Mouse (Mus musculus): Measurements from ENCODE around the gene Clcn3. TPM values are rescaled to one million over a fixed set of nuclear protein-coding genes. Genes with fewer than 3 reads are reported as not detected.

Gene Clcn3
- polyA plus RNA-seq, 1 experiment, result 3.7 TPM

DNA sequence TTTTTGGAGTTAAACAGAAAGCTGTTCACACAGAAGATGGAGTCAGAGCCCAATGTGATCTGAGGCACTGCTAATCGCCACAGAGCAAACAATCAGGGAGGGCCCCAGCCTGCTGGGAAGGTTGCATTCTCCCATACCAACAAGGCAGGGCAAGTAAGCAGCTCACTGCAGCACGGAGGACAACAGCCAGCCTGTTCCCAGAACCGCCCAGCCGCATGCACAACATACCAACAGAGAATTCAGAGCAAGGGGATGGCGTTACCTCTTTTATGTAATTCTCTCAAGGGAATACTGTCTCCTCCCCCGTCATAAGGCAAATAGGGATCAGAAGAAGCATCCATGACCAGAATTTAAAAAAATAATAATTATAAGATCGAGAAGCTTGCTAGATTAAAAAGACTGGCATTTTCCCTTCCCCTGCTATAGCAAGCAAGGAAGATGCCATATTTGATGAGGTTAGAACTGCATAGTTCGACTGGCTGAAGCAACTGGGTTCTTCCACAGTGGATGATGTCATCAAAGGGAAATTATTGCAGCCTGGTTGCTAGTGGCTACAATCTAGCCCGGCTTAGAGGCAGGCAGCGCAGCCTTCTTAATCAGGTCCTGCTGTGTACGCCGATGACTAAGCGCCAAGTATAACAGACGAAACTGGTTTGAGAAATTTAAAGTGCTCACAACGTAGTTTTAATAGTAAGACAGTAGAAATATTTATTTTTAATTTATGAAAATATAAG, 28.7 kb downstream of the Clcn3 start:
- Histone ChIP-seq H3K9me3 (no peaks in the 10 kb centered on the region), H3K36me3 (replicated peaks; ENCODE audit: low read length) (peaks cover 3% of the 10 kb centered on the region), H3K27me3 (replicated peaks) (no peaks in the 10 kb centered on the region), H3K4me1 (peaks cover 59% of the 10 kb centered on the region), H3K4me3 (replicated peaks) (peak overlapping the region; percentile 96)
- TF ChIP-seq GATA1 (IDR thresholded peaks at IDR 0.05; ENCODE audit: borderline replicate concordance, low read length), result peak; percentile 99
- TF ChIP-seq FLI1 (IDR thresholded peaks at IDR 0.05; ENCODE audit: low read length), result no peak

DNA sequence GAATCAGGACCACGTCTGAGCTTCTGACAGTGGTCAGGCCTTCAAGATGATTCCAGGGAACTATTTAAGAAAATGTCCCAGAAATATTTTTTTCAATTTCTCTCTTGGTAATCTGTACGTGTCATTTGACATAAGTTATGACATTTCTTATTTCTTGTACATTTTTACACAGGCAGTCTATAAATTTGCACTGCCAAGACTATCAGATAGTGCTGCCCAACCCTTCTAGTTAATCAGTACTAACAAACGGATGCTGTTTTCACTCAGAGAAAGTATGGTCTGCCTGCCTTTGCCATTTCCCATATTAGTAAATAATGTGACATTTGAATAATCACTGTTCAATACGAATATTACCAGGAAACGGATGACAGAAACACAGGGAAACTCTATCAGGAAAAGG, 30.3 kb downstream of the Clcn3 start:
- Histone ChIP-seq H3K9me3 (no peaks in the 10 kb centered on the region), H3K4me1 (peaks cover 55% of the 10 kb centered on the region), H3K4me3 (replicated peaks) (peak overlapping the region; percentile 83), H3K36me3 (replicated peaks; ENCODE audit: low read length) (peaks cover 3% of the 10 kb centered on the region), H3K27me3 (replicated peaks) (no peaks in the 10 kb centered on the region)
- no peak for TF ChIP-seq GATA1 (IDR thresholded peaks at IDR 0.05; ENCODE audit: borderline replicate concordance, low read length)

DNA sequence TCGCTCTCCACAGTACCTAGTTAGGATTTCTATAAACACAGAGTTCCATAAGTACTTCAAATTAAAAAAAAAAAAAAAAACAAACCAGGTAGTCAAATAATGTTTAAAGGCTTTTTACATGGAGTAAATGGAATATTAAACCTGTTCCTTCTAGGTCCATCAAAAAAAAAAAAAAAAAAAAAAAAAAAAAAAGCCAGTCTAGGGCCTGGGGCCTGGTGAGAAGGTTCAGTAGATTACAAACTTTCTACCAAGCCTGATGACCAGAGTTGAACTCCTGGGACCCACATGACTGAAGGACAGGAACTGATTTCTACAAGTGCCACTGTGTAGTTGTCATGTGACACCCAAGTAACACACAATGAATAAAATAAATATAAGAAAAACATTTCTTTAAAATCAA, 31.3 kb downstream of the Clcn3 start:
- peaks cover 44% of the 10 kb centered on the region for H3K4me1 ChIP-seq
- no peak overlapping the region for H3K4me3 ChIP-seq (replicated peaks)
- H3K36me3 ChIP-seq (replicated peaks; ENCODE audit: low read length), result peaks cover 3% of the 10 kb centered on the region
- no peaks in the 10 kb centered on the region for H3K27me3 ChIP-seq (replicated peaks)
- TF ChIP-seq GATA1 (IDR thresholded peaks at IDR 0.05; ENCODE audit: borderline replicate concordance, low read length) (no peak), FLI1 (IDR thresholded peaks at IDR 0.05; ENCODE audit: low read length) (no peak)
- H3K9me3 ChIP-seq, result no peaks in the 10 kb centered on the region

DNA sequence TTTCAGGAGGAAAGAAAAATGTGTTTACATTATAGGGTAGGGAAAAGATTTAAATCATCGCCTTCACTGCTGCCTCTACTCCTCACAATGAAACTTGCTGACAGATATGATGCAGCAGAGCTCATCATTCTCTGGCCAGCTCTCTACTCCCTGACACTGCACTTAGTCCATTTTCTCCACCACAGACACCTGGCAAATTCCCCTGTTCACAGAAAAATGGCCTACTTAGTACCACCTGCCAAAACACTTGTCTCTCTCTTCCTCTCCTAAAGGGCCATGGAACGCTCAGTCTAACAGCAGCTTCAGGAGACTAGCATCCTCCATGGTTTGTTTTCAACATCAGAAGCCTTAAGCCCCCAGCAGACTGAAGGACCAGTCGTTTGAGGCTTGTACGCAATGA, 31.8 kb downstream of the Clcn3 start:
- Histone ChIP-seq H3K4me3 (replicated peaks) (peak overlapping the region; percentile 18), H3K4me1 (peaks cover 40% of the 10 kb centered on the region), H3K9me3 (no peaks in the 10 kb centered on the region), H3K27me3 (replicated peaks) (no peaks in the 10 kb centered on the region), H3K36me3 (replicated peaks; ENCODE audit: low read length) (peaks cover 3% of the 10 kb centered on the region)
- TF ChIP-seq GATA1 (IDR thresholded peaks at IDR 0.05; ENCODE audit: borderline replicate concordance, low read length) (no peak), FLI1 (IDR thresholded peaks at IDR 0.05; ENCODE audit: low read length) (no peak)

DNA sequence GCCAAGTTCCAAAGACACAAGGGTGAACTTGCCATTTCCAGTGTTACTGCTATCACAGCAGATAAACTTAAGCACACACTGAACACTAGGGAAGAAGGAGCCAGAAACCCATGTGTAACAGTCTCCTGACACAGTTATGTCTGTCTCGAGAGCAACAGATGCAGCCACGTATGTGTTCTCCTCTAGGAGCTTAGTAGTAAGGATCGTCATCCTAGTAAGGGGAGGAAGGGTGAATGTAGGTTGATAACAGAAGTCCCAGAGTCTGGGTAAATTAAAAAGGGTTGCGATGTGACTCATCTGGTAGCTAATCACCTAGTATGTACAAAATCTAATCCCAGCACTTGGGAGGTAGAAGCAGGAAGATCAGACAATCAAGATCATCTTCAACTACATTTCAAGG, 33.2 kb downstream of the Clcn3 start:
- Histone ChIP-seq H3K36me3 (replicated peaks; ENCODE audit: low read length) (peaks cover 6% of the 10 kb centered on the region), H3K9me3 (no peaks in the 10 kb centered on the region), H3K27me3 (replicated peaks) (no peaks in the 10 kb centered on the region), H3K4me3 (replicated peaks) (no peak overlapping the region), H3K4me1 (peaks cover 40% of the 10 kb centered on the region)
- TF ChIP-seq FLI1 (IDR thresholded peaks at IDR 0.05; ENCODE audit: low read length) (no peak), GATA1 (IDR thresholded peaks at IDR 0.05; ENCODE audit: borderline replicate concordance, low read length) (no peak)

DNA sequence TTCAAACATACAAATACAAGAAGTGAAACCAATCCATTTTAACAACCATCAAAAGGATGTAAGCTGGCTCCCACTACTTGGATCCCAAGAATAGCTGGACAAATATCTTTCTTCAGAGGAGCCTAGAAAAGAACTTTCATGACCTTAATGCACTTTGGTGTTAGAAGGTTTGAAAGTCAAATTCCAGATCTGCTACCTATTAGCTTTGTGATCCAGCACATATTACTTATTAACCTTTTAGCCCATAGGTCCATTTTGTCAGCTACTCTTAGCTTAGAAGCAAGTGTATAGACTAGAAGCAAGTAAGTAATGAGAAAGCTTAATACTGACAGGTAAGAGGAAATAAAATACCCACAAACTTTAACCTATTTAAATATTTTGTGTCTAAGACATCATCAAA, 35.6 kb downstream of the Clcn3 start:
- Histone ChIP-seq H3K36me3 (replicated peaks; ENCODE audit: low read length) (peaks cover 9% of the 10 kb centered on the region), H3K27me3 (replicated peaks) (no peaks in the 10 kb centered on the region), H3K4me3 (replicated peaks) (no peak overlapping the region), H3K4me1 (peaks cover 30% of the 10 kb centered on the region), H3K9me3 (no peaks in the 10 kb centered on the region)
- TF ChIP-seq GATA1 (IDR thresholded peaks at IDR 0.05; ENCODE audit: borderline replicate concordance, low read length) (no peak), FLI1 (IDR thresholded peaks at IDR 0.05; ENCODE audit: low read length) (no peak)

DNA sequence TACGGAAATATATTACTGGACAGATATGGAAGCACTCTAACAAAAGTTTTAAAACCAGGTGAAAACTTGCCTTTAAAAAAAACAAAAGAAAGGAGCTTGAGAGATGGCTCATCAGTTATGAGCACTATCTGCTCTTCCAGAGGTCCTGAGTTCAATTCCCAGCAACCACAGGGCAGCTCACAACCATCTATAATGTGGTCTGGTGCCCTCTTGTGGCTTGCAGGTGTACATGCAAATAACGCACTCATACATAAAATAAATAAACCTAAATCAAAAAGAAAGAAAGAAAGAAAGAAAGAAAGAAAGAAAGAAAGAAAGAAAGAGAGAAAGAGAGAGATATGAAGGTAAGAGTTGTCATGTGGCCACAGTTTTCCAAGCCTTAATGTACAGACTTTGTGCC, 40.2 kb downstream of the Clcn3 start:
- H3K4me1 ChIP-seq, result peaks cover 15% of the 10 kb centered on the region; the same call in 1 of the 2 replicates
- peaks cover 33% of the 10 kb centered on the region for H3K36me3 ChIP-seq (replicated peaks; ENCODE audit: low read length)
- no peak overlapping the region for H3K4me3 ChIP-seq (replicated peaks)
- H3K9me3 ChIP-seq, result no peaks in the 10 kb centered on the region
- no peaks in the 10 kb centered on the region for H3K27me3 ChIP-seq (replicated peaks)
- TF ChIP-seq GATA1 (IDR thresholded peaks at IDR 0.05; ENCODE audit: borderline replicate concordance, low read length), result no peak

DNA sequence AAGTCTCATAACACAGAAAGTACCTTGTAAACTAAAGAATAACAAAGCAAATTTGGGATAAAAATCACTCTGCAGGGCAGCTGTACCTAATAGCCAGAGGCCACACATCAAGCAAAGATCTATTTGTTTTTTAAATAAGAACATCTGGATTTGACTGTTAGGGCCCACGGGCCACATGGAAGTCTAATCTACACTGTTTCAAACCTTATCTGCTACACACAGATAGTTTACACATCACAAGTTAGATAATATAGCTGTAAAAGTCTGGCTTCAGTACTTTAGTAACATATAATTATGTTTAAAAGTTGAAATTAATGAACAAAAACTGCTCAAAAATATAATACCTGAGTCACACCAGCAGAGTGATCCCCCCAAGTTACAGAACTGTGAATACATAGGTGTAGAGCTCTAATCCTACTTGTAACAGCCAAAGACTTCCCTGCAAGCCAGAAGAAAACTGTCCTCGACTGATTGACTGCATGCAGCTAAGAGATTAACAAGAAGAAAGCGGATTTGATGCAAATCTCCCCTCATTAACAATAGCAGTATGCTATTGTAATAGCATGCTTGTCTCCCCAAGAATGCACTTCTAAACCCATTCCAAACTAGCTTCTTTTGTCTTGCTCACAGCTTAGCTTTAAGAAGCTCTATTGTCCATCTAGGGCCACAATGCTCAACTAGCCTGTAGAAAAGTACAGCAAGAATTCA, 44.2 kb downstream of the Clcn3 start:
- Histone ChIP-seq H3K27me3 (replicated peaks) (no peaks in the 10 kb centered on the region), H3K9me3 (no peaks in the 10 kb centered on the region), H3K36me3 (replicated peaks; ENCODE audit: low read length) (peaks cover 59% of the 10 kb centered on the region), H3K4me3 (replicated peaks) (no peak overlapping the region), H3K4me1 (peaks cover 15% of the 10 kb centered on the region)
- TF ChIP-seq GATA1 (IDR thresholded peaks at IDR 0.05; ENCODE audit: borderline replicate concordance, low read length) (no peak), FLI1 (IDR thresholded peaks at IDR 0.05; ENCODE audit: low read length) (no peak)

DNA sequence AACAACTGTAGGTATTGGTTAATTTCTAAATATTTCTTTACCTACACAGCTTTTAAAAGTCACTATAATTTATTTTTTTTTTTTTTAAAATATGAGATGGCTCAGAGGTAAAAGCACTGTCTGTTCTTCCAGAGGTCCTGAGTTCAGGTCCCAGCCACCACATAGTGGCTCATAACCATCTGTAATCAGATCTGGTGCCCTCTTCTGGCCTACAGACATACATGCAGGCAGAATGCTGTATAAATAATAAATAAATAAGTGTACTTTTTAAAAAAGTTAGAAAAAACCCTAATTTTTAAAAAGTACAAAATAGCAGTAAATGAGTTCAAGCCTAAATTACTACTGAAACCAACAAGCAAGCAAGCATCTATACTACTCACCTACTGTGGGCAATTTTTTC, 49.5 kb downstream of the Clcn3 start:
- Histone ChIP-seq H3K36me3 (replicated peaks; ENCODE audit: low read length) (peaks cover 71% of the 10 kb centered on the region), H3K27me3 (replicated peaks) (no peaks in the 10 kb centered on the region), H3K4me1 (peaks cover 9% of the 10 kb centered on the region), H3K4me3 (replicated peaks) (no peak overlapping the region), H3K9me3 (no peaks in the 10 kb centered on the region)
- TF ChIP-seq FLI1 (IDR thresholded peaks at IDR 0.05; ENCODE audit: low read length), result no peak
- no peak for TF ChIP-seq GATA1 (IDR thresholded peaks at IDR 0.05; ENCODE audit: borderline replicate concordance, low read length)

DNA sequence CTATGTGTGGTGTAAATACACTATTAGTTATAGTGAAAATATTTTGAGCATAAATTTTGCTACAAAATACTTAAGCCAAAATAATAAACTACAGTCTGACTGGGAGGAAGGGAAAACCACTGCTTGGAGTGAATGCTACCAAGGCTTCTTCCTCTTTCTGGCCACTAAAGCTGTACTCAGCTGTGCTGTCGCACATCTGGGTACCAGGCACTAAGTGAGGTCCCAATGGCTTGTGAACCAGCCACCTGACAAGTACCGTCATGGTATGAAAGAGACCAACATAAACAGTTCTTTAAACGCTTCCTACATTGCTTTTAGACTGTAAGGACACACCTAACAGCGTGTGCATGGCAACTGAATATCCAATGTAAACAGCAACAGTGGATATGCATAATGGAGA, 62.9 kb downstream of the Clcn3 start:
- Histone ChIP-seq H3K27me3 (replicated peaks) (no peaks in the 10 kb centered on the region), H3K36me3 (replicated peaks; ENCODE audit: low read length) (peaks cover 81% of the 10 kb centered on the region), H3K4me3 (replicated peaks) (no peak overlapping the region), H3K4me1 (peaks cover 14% of the 10 kb centered on the region; the same call in 1 of the 2 replicates), H3K9me3 (no peaks in the 10 kb centered on the region)
- TF ChIP-seq FLI1 (IDR thresholded peaks at IDR 0.05; ENCODE audit: low read length), result no peak
- no peak for TF ChIP-seq GATA1 (IDR thresholded peaks at IDR 0.05; ENCODE audit: borderline replicate concordance, low read length)

Measured in megakaryocyte, embryonic 14.5 days (primary cell).